Mouse (Mus musculus) kidney, adult 9 months (tissue): ENCODE results near the gene Plrg1.
A peak's percentile ranks its signal among the peaks of the same experiment; 100 is the strongest.

Experiments
- DNase-seq: peaks from one replicate; pipeline ENCODE4 v3.0.0; 2022

Gene Plrg1

GRCm38 (mm10) chr3:83055281-83056038 lies at the start of gene Plrg1:
TSS of gene Plrg1 (plus strand) at chr3:83055522.
- peak; percentile 98 for DNase-seq

GRCm38 (mm10) chr3:83007557-83007956 lies 47.8 kb upstream of the Plrg1 start, which contains the start of gene Fgg:
TSS of gene Fgg (plus strand) at chr3:83007724.
- no peak for DNase-seq

GRCm38 (mm10) chr3:83010291-83010690 lies 45.0 kb upstream of the Plrg1 start:
- peak; percentile 78 for DNase-seq

- no peak for DNase-seq
Measured at GRCm38 (mm10) chr3:83011136-83011535, 44.2 kb upstream of the Plrg1 start.

- no peak for DNase-seq
Measured at GRCm38 (mm10) chr3:83011565-83011964, 43.8 kb upstream of the Plrg1 start.

GRCm38 (mm10) chr3:83012636-83013035 lies 42.7 kb upstream of the Plrg1 start:
- DNase-seq: no peak

- DNase-seq: no peak
Measured at GRCm38 (mm10) chr3:83013951-83014350, 41.4 kb upstream of the Plrg1 start.

GRCm38 (mm10) chr3:83016236-83016635 lies 39.1 kb upstream of the Plrg1 start:
- no peak for DNase-seq

- DNase-seq: peak; percentile 52
Measured at GRCm38 (mm10) chr3:83020387-83020786, 34.9 kb upstream of the Plrg1 start.

GRCm38 (mm10) chr3:83021176-83021575 lies 34.1 kb upstream of the Plrg1 start:
- DNase-seq: no peak

- DNase-seq: no peak
Measured at GRCm38 (mm10) chr3:83025036-83025435, 30.3 kb upstream of the Plrg1 start.

GRCm38 (mm10) chr3:83025475-83026301 lies 29.6 kb upstream of the Plrg1 start, which contains the start of gene Fga:
TSS of gene Fga (plus strand) at chr3:83026076.
- DNase-seq: peak; percentile 77

GRCm38 (mm10) chr3:83027546-83028251 lies 27.6 kb upstream of the Plrg1 start:
- no peak for DNase-seq

- DNase-seq: no peak
Measured at GRCm38 (mm10) chr3:83030331-83030730, 25.0 kb upstream of the Plrg1 start.

GRCm38 (mm10) chr3:83032746-83033308 lies 22.5 kb upstream of the Plrg1 start:
- no peak for DNase-seq

GRCm38 (mm10) chr3:83033801-83034200 lies 21.5 kb upstream of the Plrg1 start:
- no peak for DNase-seq

GRCm38 (mm10) chr3:83038865-83039264 lies 16.5 kb upstream of the Plrg1 start:
- DNase-seq: peak; percentile 29

- DNase-seq: no peak
Measured at GRCm38 (mm10) chr3:83039666-83040065, 15.7 kb upstream of the Plrg1 start.

- no peak for DNase-seq
Measured at GRCm38 (mm10) chr3:83042451-83042850, 12.9 kb upstream of the Plrg1 start.

GRCm38 (mm10) chr3:83046649-83047048 lies 8.7 kb upstream of the Plrg1 start:
- DNase-seq: no peak

- no peak for DNase-seq
Measured at GRCm38 (mm10) chr3:83049680-83050079, 5.6 kb upstream of the Plrg1 start, which contains the start of gene Fgb. TSS of gene Fgb (minus strand) at chr3:83049863.

GRCm38 (mm10) chr3:83050661-83051060 lies 4.7 kb upstream of the Plrg1 start:
- no peak for DNase-seq

GRCm38 (mm10) chr3:83052102-83052501 lies 3.2 kb upstream of the Plrg1 start:
- DNase-seq: no peak
